Mouse (Mus musculus) heart, embryonic 11.5 days (tissue): ENCODE measurements around the gene Gm9944. TPM values are rescaled to one million over a fixed set of nuclear protein-coding genes. Genes with fewer than 3 reads are reported as not detected.

Experiments
- ATAC-seq: fragments of 200-750 bp; cut with Nextera tagmentation; replicated peaks from 2 replicates; pipeline ENCODE4 v1.8.0; 2017; ENCODE audit warnings: moderate library complexity; ENCODE audit not compliant: insufficient number of reproducible peaks, low FRiP score, low TSS enrichment
- H3K27ac ChIP-seq: fragments of 300-500 bp; sonication (generic); 2 replicates; pipeline ENCODE4 v1.5.1; 2014; ENCODE audit warnings: mild to moderate bottlenecking, low read depth, low read length
- H3K27me3 ChIP-seq: fragments of 300-500 bp; sonication (generic); 2 replicates; pipeline ENCODE4 v1.6.1; 2014; ENCODE audit warnings: mild to moderate bottlenecking, low read length, mixed read lengths; ENCODE audit not compliant: control insufficient read depth, insufficient read depth
- H3K36me3 ChIP-seq: fragments of 300-500 bp; sonication (generic); 2 replicates; pipeline ENCODE4 v1.6.1; 2014; ENCODE audit warnings: mild to moderate bottlenecking, low read length, moderate library complexity, mixed read lengths; ENCODE audit not compliant: control insufficient read depth, insufficient read depth
- H3K4me1 ChIP-seq: fragments of 300-500 bp; sonication (generic); 2 replicates; pipeline ENCODE4 v1.6.1; 2014; ENCODE audit warnings: low read length; ENCODE audit not compliant: control insufficient read depth, insufficient read depth
- H3K4me2 ChIP-seq: fragments of 300-500 bp; sonication (generic); 2 replicates; pipeline ENCODE4 v1.6.1; 2014; ENCODE audit warnings: mild to moderate bottlenecking, moderate library complexity
- H3K4me3 ChIP-seq: fragments of 300-500 bp; sonication (generic); 2 replicates; pipeline ENCODE4 v1.5.1; 2014; ENCODE audit warnings: low read depth, low read length
- H3K9ac ChIP-seq: fragments of 300-500 bp; sonication (generic); 2 replicates; pipeline ENCODE4 v1.6.1; 2014; ENCODE audit warnings: mild to moderate bottlenecking, low read depth, low read length, moderate library complexity
- H3K9me3 ChIP-seq: fragments of 300-500 bp; sonication (generic); replicated peaks from 2 replicates; pipeline ENCODE4 v1.6.1; 2016; ENCODE audit warnings: low read length; ENCODE audit not compliant: control insufficient read depth
- WGBS: fragments of 180-500 bp; shearing (Covaris S2); extraction: QIAGEN DNeasy Blood & Tissue Kit; methylation state at CpG from one replicate; pipeline ENCODE4 v1.1.7; 2014; ENCODE audit not compliant: insufficient replicate concordance; 5-methylcytosine and 5-hydroxymethylcytosine counted together
- polyA plus RNA-seq: library from polyadenylated mRNA; unstranded; fragments of >200 nt; fragmentation: Nextera tagmentation; extraction: Ambion mirVana; gene quantifications from 2 replicates; pipeline ENCODE4 v1.2.1, GENCODE M21; 2014

Gm9944 gene
- polyA plus RNA-seq, result not detected in 2 replicates

GRCm38 (mm10) chr4:144453217-144453616 lies at the start of gene Gm9944:
Gene Gm9944 (minus strand): TSS chr4:144453317.
- ATAC-seq, result no peak
- H3K9me3 ChIP-seq, result no peaks in the 10 kb centered on the region
- no peaks in the 10 kb centered on the region for H3K27me3 ChIP-seq
- no peak within 1 kb of the TSS for H3K27ac ChIP-seq
- H3K36me3 ChIP-seq, result no peaks in the 10 kb centered on the region
- H3K9ac ChIP-seq, result no peak within 1 kb of the TSS
- H3K4me2 ChIP-seq, result no peak within 1 kb of the TSS
- no peak within 1 kb of the TSS for H3K4me3 ChIP-seq
- H3K4me1 ChIP-seq, result no peaks in the 10 kb centered on the region
- WGBS, result 68% methylated on average over 2 of the region's 2 CpGs

GRCm38 (mm10) chr4:144493331-144493730 lies 40.2 kb upstream of the Gm9944 start:
- H3K9ac ChIP-seq, result no peak overlapping the region
- H3K36me3 ChIP-seq, result no peaks in the 10 kb centered on the region
- no peak for ATAC-seq
- no peak overlapping the region for H3K4me2 ChIP-seq
- H3K27ac ChIP-seq, result no peak overlapping the region
- H3K4me1 ChIP-seq, result no peaks in the 10 kb centered on the region
- no peaks in the 10 kb centered on the region for H3K9me3 ChIP-seq
- H3K27me3 ChIP-seq, result no peaks in the 10 kb centered on the region
- H3K4me3 ChIP-seq, result no peak overlapping the region

GRCm38 (mm10) chr4:144468091-144468490 lies 15.0 kb upstream of the Gm9944 start:
- Histone ChIP-seq H3K36me3 (no peaks in the 10 kb centered on the region), H3K27ac (no peak overlapping the region), H3K4me3 (no peak overlapping the region), H3K27me3 (no peaks in the 10 kb centered on the region), H3K9ac (no peak overlapping the region), H3K4me2 (no peak overlapping the region), H3K4me1 (no peaks in the 10 kb centered on the region), H3K9me3 (no peaks in the 10 kb centered on the region)
- ATAC-seq, result no peak
- WGBS, result 75% methylated on average over 1 of the region's 1 CpGs

- no peak for ATAC-seq
- Histone ChIP-seq H3K9ac (no peak overlapping the region), H3K27me3 (no peaks in the 10 kb centered on the region), H3K4me1 (no peaks in the 10 kb centered on the region), H3K4me2 (no peak overlapping the region), H3K4me3 (no peak overlapping the region), H3K36me3 (no peaks in the 10 kb centered on the region), H3K27ac (no peak overlapping the region), H3K9me3 (no peaks in the 10 kb centered on the region)
- WGBS, result 71% methylated on average over 2 of the region's 2 CpGs
These were observed 12.1 kb upstream of the Gm9944 start for GRCm38 (mm10) chr4:144465206-144465605.

- Histone ChIP-seq H3K4me3 (no peak within 1 kb of the TSS), H3K27ac (no peak within 1 kb of the TSS), H3K36me3 (no peaks in the 10 kb centered on the region), H3K9me3 (no peaks in the 10 kb centered on the region), H3K4me2 (no peak within 1 kb of the TSS), H3K27me3 (no peaks in the 10 kb centered on the region), H3K9ac (no peak within 1 kb of the TSS), H3K4me1 (no peaks in the 10 kb centered on the region)
- 57% methylated on average over 3 of the region's 3 CpGs for WGBS
- ATAC-seq, result no peak; the same call in 1 of the 2 replicates
These were observed 10.5 kb upstream of the Gm9944 start, which contains the start of gene Aadacl3 for GRCm38 (mm10) chr4:144463656-144464055. Gene Aadacl3 (minus strand): TSS chr4:144463756.

GRCm38 (mm10) chr4:144448546-144448945 lies 4.6 kb downstream of the Gm9944 start:
- no peak overlapping the region for H3K4me3 ChIP-seq
- ATAC-seq, result no peak
- H3K9me3 ChIP-seq, result no peaks in the 10 kb centered on the region
- no peak overlapping the region for H3K9ac ChIP-seq
- WGBS, result 82% methylated on average over 2 of the region's 2 CpGs
- H3K27ac ChIP-seq, result no peak overlapping the region
- H3K4me1 ChIP-seq, result no peaks in the 10 kb centered on the region
- H3K4me2 ChIP-seq, result no peak overlapping the region
- no peaks in the 10 kb centered on the region for H3K27me3 ChIP-seq
- no peaks in the 10 kb centered on the region for H3K36me3 ChIP-seq

- Histone ChIP-seq H3K27me3 (no peaks in the 10 kb centered on the region), H3K4me2 (no peak overlapping the region), H3K27ac (no peak overlapping the region), H3K9ac (no peak overlapping the region), H3K36me3 (no peaks in the 10 kb centered on the region), H3K4me3 (no peak overlapping the region), H3K4me1 (no peaks in the 10 kb centered on the region), H3K9me3 (no peaks in the 10 kb centered on the region)
- ATAC-seq, result no peak
- WGBS, result 65% methylated on average over 1 of the region's 1 CpGs
These were observed 11.5 kb downstream of the Gm9944 start for GRCm38 (mm10) chr4:144441582-144441981.

- Histone ChIP-seq H3K27ac (no peak overlapping the region), H3K4me2 (no peak overlapping the region), H3K9ac (no peak overlapping the region), H3K4me1 (no peaks in the 10 kb centered on the region), H3K9me3 (no peaks in the 10 kb centered on the region), H3K27me3 (no peaks in the 10 kb centered on the region), H3K4me3 (no peak overlapping the region), H3K36me3 (no peaks in the 10 kb centered on the region)
- ATAC-seq, result no peak
- WGBS, result 80% methylated on average over 4 of the region's 4 CpGs
These were observed 12.0 kb downstream of the Gm9944 start for GRCm38 (mm10) chr4:144441095-144441494.

- no peak within 1 kb of the TSS for H3K27ac ChIP-seq
- no peak within 1 kb of the TSS for H3K9ac ChIP-seq
- no peak within 1 kb of the TSS for H3K4me2 ChIP-seq
- H3K4me3 ChIP-seq, result no peak within 1 kb of the TSS
- no peaks in the 10 kb centered on the region for H3K9me3 ChIP-seq
- no peak for ATAC-seq
- H3K4me1 ChIP-seq, result no peaks in the 10 kb centered on the region
- no peaks in the 10 kb centered on the region for H3K27me3 ChIP-seq
- H3K36me3 ChIP-seq, result no peaks in the 10 kb centered on the region
These were observed 14.4 kb downstream of the Gm9944 start, which contains the start of gene 1700012P22Rik for GRCm38 (mm10) chr4:144438672-144439071. Gene 1700012P22Rik (minus strand): TSS chr4:144438772.
